Mouse (Mus musculus) erythroblast, embryonic 14.5 days (primary cell): ENCODE results near the gene 1700001C19Rik.

ENCODE experiments used
- GATA1 ChIP-seq: IDR thresholded peaks from 2 replicates; pipeline ENCODE4 v1.6.1; 2012; ENCODE audit warnings: low read length, inconsistent platforms, mixed read lengths
- TAL1 ChIP-seq: IDR thresholded peaks from 3 replicates; pipeline ENCODE4 v1.6.1; 2012; ENCODE audit warnings: low read length, inconsistent platforms, mixed read lengths

DNA sequence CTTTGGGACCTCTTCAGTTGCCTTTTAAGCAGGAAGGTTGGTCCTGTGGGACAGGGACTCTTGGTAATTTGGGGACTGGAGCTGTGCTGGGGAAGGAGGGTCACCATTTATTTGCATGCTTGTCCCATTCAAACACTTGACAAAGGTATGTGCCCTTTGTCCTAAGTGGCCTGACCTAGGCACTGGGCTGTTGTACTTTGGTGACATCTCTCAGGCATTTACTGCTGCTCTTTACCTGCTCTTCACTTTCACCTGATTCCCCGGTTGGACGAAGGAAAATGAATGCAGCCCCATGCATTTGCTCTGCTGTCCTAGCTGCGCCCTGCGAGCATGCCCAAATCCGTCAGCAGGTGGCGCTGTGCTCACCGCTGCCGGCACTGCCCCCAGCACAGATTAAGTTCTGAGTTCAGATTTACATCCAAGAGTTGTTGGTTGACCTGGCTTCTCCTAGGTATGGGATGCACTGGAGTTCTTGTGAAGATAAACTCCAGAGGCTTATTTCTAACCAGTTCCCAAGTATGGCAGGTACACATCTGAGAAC lies 36.3 kb upstream of the 1700001C19Rik start:
- TF ChIP-seq GATA1 (no peak), TAL1 (no peak)
